Mouse (Mus musculus) MEL (cell line): ENCODE data around the gene Kcnj9. TPM values are rescaled to one million over a fixed set of nuclear protein-coding genes. Genes with fewer than 3 reads are reported as not detected.

Source experiments
- DNase-seq: peaks from one replicate; pipeline ENCODE4 v3.0.0; 2011; ENCODE audit warnings: low read depth, low spot score
- H3K27ac ChIP-seq: 2 replicates; pipeline ENCODE4 v1.5.1; 2012; ENCODE audit warnings: low read depth, mild to moderate bottlenecking, control low read depth, low read length, moderate library complexity; ENCODE audit not compliant: control insufficient read depth
- H3K27me3 ChIP-seq, 2 experiments: fragments of 150-350 bp in 1 of 2; sonication (generic) in 1 of 2; 2 replicates each; pipeline ENCODE4 v1.6.1; 2012; ENCODE audit warnings: low read length in 2 of 2, mild to moderate bottlenecking in 2 of 2, improper control_type of control experiment in 1 of 2, moderate library complexity in 1 of 2; ENCODE audit not compliant: insufficient read depth in 2 of 2, control insufficient read depth in 1 of 2
- H3K36me3 ChIP-seq, 2 experiments: 2 replicates each; pipeline ENCODE4 v1.6.1; 2012 to 2014; ENCODE audit warnings: low read length in 2 of 2, improper control_type of control experiment in 1 of 2, inconsistent platforms in 1 of 2, mild to moderate bottlenecking in 1 of 2; ENCODE audit not compliant: insufficient read depth in 2 of 2, control insufficient read depth in 1 of 2
- H3K4me1 ChIP-seq, 2 experiments: fragments of 150-350 bp in 1 of 2; sonication (generic) in 1 of 2; 2 replicates each; pipeline ENCODE4 v1.6.1; 2012; ENCODE audit warnings: low read length in 2 of 2, improper control_type of control experiment in 1 of 2, mild to moderate bottlenecking in 1 of 2; ENCODE audit not compliant: insufficient read depth in 2 of 2, control insufficient read depth in 1 of 2
- H3K4me3 ChIP-seq, 2 experiments: fragments of 150-350 bp in 1 of 2; sonication (generic) in 1 of 2; 2 replicates each; pipeline ENCODE4 v1.5.1; 2012; ENCODE audit warnings: low read depth in 2 of 2, low read length in 2 of 2, mild to moderate bottlenecking in 2 of 2, moderate library complexity in 2 of 2, control low read depth in 1 of 2, improper control_type of control experiment in 1 of 2; ENCODE audit not compliant: control insufficient read depth in 1 of 2, insufficient read depth in 1 of 2
- H3K79me2 ChIP-seq: 2 replicates; pipeline ENCODE4 v1.6.1; 2012; ENCODE audit warnings: mild to moderate bottlenecking, low read length, moderate library complexity; ENCODE audit not compliant: control insufficient read depth, poor library complexity, insufficient read depth
- H3K9ac ChIP-seq: 2 replicates; pipeline ENCODE4 v1.6.1; 2012; ENCODE audit warnings: low read depth, mild to moderate bottlenecking, control low read depth, low read length, moderate library complexity; ENCODE audit not compliant: control insufficient read depth, poor library complexity, severe bottlenecking
- H3K9me3 ChIP-seq: fragments of 150-350 bp; sonication (generic); replicated peaks from 2 replicates; pipeline ENCODE4 v1.6.1; 2012; ENCODE audit warnings: mild to moderate bottlenecking, low read length, improper control_type of control experiment, moderate library complexity; ENCODE audit not compliant: insufficient read depth
- BHLHE40 ChIP-seq: IDR thresholded peaks from 2 replicates; pipeline ENCODE4 v1.6.1; 2012; ENCODE audit warnings: low read depth, mild to moderate bottlenecking, inconsistent platforms, low read length, improper control_type of control experiment, borderline replicate concordance
- CHD2 ChIP-seq: IDR thresholded peaks from 2 replicates; pipeline ENCODE4 v1.6.1; 2011; ENCODE audit warnings: low read length, improper control_type of control experiment
- CTCF ChIP-seq, 3 experiments: IDR thresholded peaks in 2 of 3; conservative IDR thresholded peaks in 1 of 3; 2 replicates each; pipeline ENCODE4 v1.5.1; 2011 to 2012; ENCODE audit warnings: low read length in 3 of 3, low read depth in 2 of 3, mild to moderate bottlenecking in 2 of 3, improper control_type of control experiment in 1 of 3, inconsistent platforms in 1 of 3, mixed read lengths in 1 of 3, moderate library complexity in 1 of 3; ENCODE audit not compliant: control insufficient read depth in 1 of 3, insufficient read depth in 1 of 3, poor library complexity in 1 of 3, severe bottlenecking in 1 of 3
- ETS1 ChIP-seq: IDR thresholded peaks from 2 replicates; pipeline ENCODE4 v1.6.1; 2012; ENCODE audit warnings: low read depth, mild to moderate bottlenecking, inconsistent platforms, low read length, improper control_type of control experiment, moderate library complexity
- GABPA ChIP-seq: IDR thresholded peaks from 2 replicates; pipeline ENCODE4 v1.6.1; 2012; ENCODE audit warnings: low read depth, mild to moderate bottlenecking, inconsistent platforms, low read length, improper control_type of control experiment, moderate library complexity
- GATA1 ChIP-seq: IDR thresholded peaks from 2 replicates; pipeline ENCODE4 v1.6.1; 2011; ENCODE audit warnings: low read depth, low read length, improper control_type of control experiment
- JUND ChIP-seq: IDR thresholded peaks from 2 replicates; pipeline ENCODE4 v1.6.1; 2011; ENCODE audit warnings: low read depth, mild to moderate bottlenecking, improper control_type of control experiment, low read length
- MAFK ChIP-seq: IDR thresholded peaks from 2 replicates; pipeline ENCODE4 v1.6.1; 2011; ENCODE audit warnings: low read depth, mild to moderate bottlenecking, low read length, improper control_type of control experiment, borderline replicate concordance
- MAZ ChIP-seq: IDR thresholded peaks from 2 replicates; pipeline ENCODE4 v1.6.1; 2012; ENCODE audit warnings: low read depth, mild to moderate bottlenecking, inconsistent platforms, low read length, improper control_type of control experiment
- MEF2A ChIP-seq: IDR thresholded peaks from 2 replicates; pipeline ENCODE4 v1.6.1; 2014; ENCODE audit warnings: low read depth, mild to moderate bottlenecking, inconsistent platforms, low read length, improper control_type of control experiment; ENCODE audit not compliant: poor library complexity, insufficient replicate concordance, severe bottlenecking; ENCODE audit errors: extremely low read depth
- MXI1 ChIP-seq: IDR thresholded peaks from 2 replicates; pipeline ENCODE4 v1.6.1; 2011; ENCODE audit warnings: mild to moderate bottlenecking, low read depth, low read length, improper control_type of control experiment
- MYB ChIP-seq: IDR thresholded peaks from 2 replicates; pipeline ENCODE4 v1.6.1; 2011; ENCODE audit warnings: mild to moderate bottlenecking, low read depth, low read length, improper control_type of control experiment
- POLR2A ChIP-seq, 2 experiments: IDR thresholded peaks; 2 replicates each; pipeline ENCODE4 v1.6.1; 2011 to 2012; ENCODE audit warnings: low read length in 2 of 2, mild to moderate bottlenecking in 2 of 2, control low read depth in 1 of 2, improper control_type of control experiment in 1 of 2, low read depth in 1 of 2, moderate library complexity in 1 of 2; ENCODE audit not compliant: control insufficient read depth in 1 of 2, insufficient read depth in 1 of 2, poor library complexity in 1 of 2
- POLR2AphosphoS2 ChIP-seq: IDR thresholded peaks from 2 replicates; pipeline ENCODE4 v1.6.1; 2011; ENCODE audit warnings: low read length, improper control_type of control experiment
- RAD21 ChIP-seq: IDR thresholded peaks from 2 replicates; pipeline ENCODE4 v1.6.1; 2011; ENCODE audit warnings: mild to moderate bottlenecking, low read depth, low read length, improper control_type of control experiment
- RCOR1 ChIP-seq: IDR thresholded peaks from 2 replicates; pipeline ENCODE4 v1.6.1; 2012; ENCODE audit warnings: low read depth, mild to moderate bottlenecking, inconsistent platforms, low read length, improper control_type of control experiment
- TAL1 ChIP-seq: IDR thresholded peaks from 2 replicates; pipeline ENCODE4 v1.6.1; 2012; ENCODE audit warnings: mild to moderate bottlenecking, inconsistent platforms, low read length, moderate library complexity, mixed read lengths
- TBP ChIP-seq: IDR thresholded peaks from 2 replicates; pipeline ENCODE4 v1.8.0; 2011; ENCODE audit warnings: low read depth, low read length, improper control_type of control experiment
- TCF12 ChIP-seq: IDR thresholded peaks from 2 replicates; pipeline ENCODE4 v1.6.1; 2014; ENCODE audit warnings: low read depth, mild to moderate bottlenecking, inconsistent platforms, low read length, improper control_type of control experiment, moderate library complexity
- UBTF ChIP-seq: IDR thresholded peaks from 2 replicates; pipeline ENCODE4 v1.6.1; 2012; ENCODE audit warnings: low read depth, mild to moderate bottlenecking, inconsistent platforms, low read length, improper control_type of control experiment, moderate library complexity, borderline replicate concordance; ENCODE audit not compliant: insufficient read depth
- USF1 ChIP-seq: IDR thresholded peaks from 2 replicates; pipeline ENCODE4 v1.6.1; 2014; ENCODE audit warnings: low read depth, mild to moderate bottlenecking, inconsistent platforms, low read length, improper control_type of control experiment, moderate library complexity
- ZKSCAN1 ChIP-seq: IDR thresholded peaks from 2 replicates; pipeline ENCODE4 v1.6.1; 2012; ENCODE audit warnings: low read depth, mild to moderate bottlenecking, inconsistent platforms, low read length, improper control_type of control experiment, moderate library complexity
- ZMIZ1 ChIP-seq: IDR thresholded peaks from 2 replicates; pipeline ENCODE4 v1.6.1; 2012; ENCODE audit warnings: low read depth, mild to moderate bottlenecking, inconsistent platforms, low read length, improper control_type of control experiment, moderate library complexity
- ZNF384 ChIP-seq: IDR thresholded peaks from 2 replicates; pipeline ENCODE4 v1.6.1; 2012; ENCODE audit warnings: low read depth, mild to moderate bottlenecking, inconsistent platforms, low read length, improper control_type of control experiment
- polyA plus RNA-seq, 2 experiments: library from polyadenylated mRNA; stranded (reverse) in 1 of 2; unstranded in 1 of 2; fragments of >175 nt in 1 of 2; fragments of >200 nt in 1 of 2; gene quantifications; 2 replicates each; pipeline versions ENCODE4 v1.2.1 to v1.2.4; 2012; ENCODE audit warnings: low replicate concordance in 2 of 2, low read depth in 1 of 2; ENCODE audit not compliant: insufficient read length in 2 of 2, insufficient read depth in 1 of 2, missing spikeins in 1 of 2
- total RNA-seq: library from RNA; depleted of rRNA; stranded (reverse); fragments of 300-350 nt; gene quantifications from 2 replicates; pipeline ENCODE4 v1.2.3, GENCODE M21; 2012

The Kcnj9 gene
- total and polyA plus RNA-seq, 3 experiments = 0.08 TPM; not detected in 2

- peaks cover 0 to 7% of the 10 kb centered on the region in 2 experiments; a peak in 1 of 4 replicates for H3K36me3 ChIP-seq
- no peak for DNase-seq
- no peaks in the 10 kb centered on the region for H3K9me3 ChIP-seq
- no peak overlapping the region for H3K4me3 ChIP-seq
- no peaks in the 10 kb centered on the region for H3K79me2 ChIP-seq
- no peak overlapping the region for H3K27ac ChIP-seq
- H3K4me1 ChIP-seq = peaks cover 0 to 8% of the 10 kb centered on the region in 2 experiments; a peak in 2 of 4 replicates
- no peak overlapping the region for H3K9ac ChIP-seq
- TF ChIP-seq BHLHE40 = no peak
- TF ChIP-seq TAL1 = no peak
- H3K27me3 ChIP-seq = peaks cover 9 to 21% of the 10 kb centered on the region in 2 experiments
Measured at GRCm38 (mm10) chr1:172293449-172293848, 35.7 kb downstream of the Kcnj9 start.

GRCm38 (mm10) chr1:172292880-172293279, 36.2 kb downstream of the Kcnj9 start:
- H3K27me3 ChIP-seq = peaks cover 9 to 21% of the 10 kb centered on the region in 2 experiments
- H3K4me1 ChIP-seq = peaks cover 0 to 8% of the 10 kb centered on the region in 2 experiments; a peak in 2 of 4 replicates
- DNase-seq = no peak
- no peaks in the 10 kb centered on the region for H3K79me2 ChIP-seq
- H3K27ac ChIP-seq = no peak overlapping the region
- no peak overlapping the region for H3K4me3 ChIP-seq
- no peak overlapping the region for H3K9ac ChIP-seq
- no peaks in the 10 kb centered on the region for H3K9me3 ChIP-seq
- TF ChIP-seq POLR2A (IDR thresholded peaks at IDR 0.05; ENCODE audit: control insufficient read depth in 1 of 2, insufficient read depth in 1 of 2, low read depth in 1 of 2, low read length in 2 of 2, poor library complexity in 1 of 2) (no peak), RAD21 (no peak), UBTF (no peak), RCOR1 (no peak), ZKSCAN1 (no peak), MYB (no peak), TBP (no peak), MAZ (no peak), CHD2 (no peak), GATA1 (no peak), TAL1 (no peak)
- peaks cover 0 to 7% of the 10 kb centered on the region in 2 experiments; a peak in 1 of 4 replicates for H3K36me3 ChIP-seq

GRCm38 (mm10) chr1:172289617-172289946, 39.5 kb downstream of the Kcnj9 start:
- H3K4me3 ChIP-seq = no peak overlapping the region
- H3K4me1 ChIP-seq = peaks cover 0 to 8% of the 10 kb centered on the region in 2 experiments; a peak in 2 of 4 replicates
- DNase-seq = no peak
- no peak overlapping the region for H3K27ac ChIP-seq
- H3K9ac ChIP-seq = peak overlapping the region; percentile 12; the same call in 1 of the 2 replicates
- peaks cover 6 to 16% of the 10 kb centered on the region in 2 experiments for H3K27me3 ChIP-seq
- no peaks in the 10 kb centered on the region for H3K9me3 ChIP-seq
- TF ChIP-seq USF1 = no peak
- TF ChIP-seq BHLHE40 = no peak
- no peak for TF ChIP-seq JUND
- no peak for TF ChIP-seq MEF2A
- TF ChIP-seq GABPA = no peak
- TF ChIP-seq CTCF (IDR thresholded peaks at IDR 0.05 in 2 of 3, conservative IDR thresholded peaks at IDR 0.05 in 1 of 3; ENCODE audit: control insufficient read depth in 1 of 3, insufficient read depth in 1 of 3, low read depth in 2 of 3, low read length in 3 of 3, poor library complexity in 1 of 3, severe bottlenecking in 1 of 3) = no peak
- no peak for TF ChIP-seq ZMIZ1
- TF ChIP-seq ZNF384 = no peak
- TF ChIP-seq MAZ = no peak
- TF ChIP-seq MXI1 = no peak
- TF ChIP-seq MAFK = no peak
- TF ChIP-seq TBP = no peak
- TF ChIP-seq POLR2AphosphoS2 = no peak
- TF ChIP-seq UBTF = no peak
- no peak for TF ChIP-seq TCF12
- TF ChIP-seq ETS1 = no peak
- TF ChIP-seq TAL1 = no peak
- no peak for TF ChIP-seq RCOR1
- H3K36me3 ChIP-seq = peaks cover 0 to 7% of the 10 kb centered on the region in 2 experiments; a peak in 1 of 4 replicates
- H3K79me2 ChIP-seq = no peaks in the 10 kb centered on the region
